Mouse (Mus musculus) CH12.LX (cell line): ENCODE results near the gene Hsd11b2. TPM values are rescaled to one million over a fixed set of nuclear protein-coding genes. Genes with fewer than 3 reads are reported as not detected.

Experiments used
- DNase-seq: peaks from one replicate; pipeline ENCODE4 v3.0.0-alpha.2; 2013; ENCODE audit errors: extremely low read depth
- H3K27ac ChIP-seq: 2 replicates; pipeline ENCODE4 v1.5.1; 2012; ENCODE audit warnings: low read depth, mild to moderate bottlenecking, control low read depth, moderate library complexity; ENCODE audit not compliant: insufficient read depth
- H3K27me3 ChIP-seq: replicated peaks from 2 replicates; pipeline ENCODE3; 2012; ENCODE audit warnings: inconsistent platforms
- H3K36me3 ChIP-seq, 2 experiments: replicated peaks in 1 of 2; 2 replicates each; pipeline versions ENCODE3 to v1.6.1; 2012; ENCODE audit warnings: inconsistent platforms in 1 of 2, low read length in 1 of 2, mild to moderate bottlenecking in 1 of 2, mixed read lengths in 1 of 2, moderate library complexity in 1 of 2; ENCODE audit not compliant: control insufficient read depth in 1 of 2, insufficient read depth in 1 of 2
- H3K4me1 ChIP-seq, 2 experiments: 2 replicates each; pipeline ENCODE4 v1.6.1; 2012; ENCODE audit warnings: inconsistent platforms in 1 of 2, moderate library complexity in 1 of 2; ENCODE audit not compliant: insufficient read depth in 2 of 2, control insufficient read depth in 1 of 2
- H3K4me2 ChIP-seq: 2 replicates; pipeline ENCODE4 v1.6.1; 2012; ENCODE audit warnings: low read depth, mild to moderate bottlenecking, control low read depth; ENCODE audit not compliant: poor library complexity, insufficient read depth, severe bottlenecking
- H3K4me3 ChIP-seq, 3 experiments: fragments of 150-350 bp in 1 of 3; sonication (generic) in 1 of 3; replicated peaks in 1 of 3; 2 replicates each; pipeline versions ENCODE3 to v1.5.1; 2011 to 2012; ENCODE audit warnings: low read depth in 2 of 3, low read length in 2 of 3, mild to moderate bottlenecking in 2 of 3, moderate library complexity in 2 of 3, control low read depth in 1 of 3, improper control_type of control experiment in 1 of 3, inconsistent platforms in 1 of 3, mixed read lengths in 1 of 3; ENCODE audit not compliant: poor library complexity in 1 of 3
- H3K79me2 ChIP-seq: replicated peaks from 2 replicates; pipeline ENCODE4 v1.6.1; 2012; ENCODE audit warnings: mild to moderate bottlenecking, moderate library complexity; ENCODE audit not compliant: control insufficient read depth, poor library complexity, insufficient read depth, severe bottlenecking; ENCODE audit errors: extremely low read depth
- H3K9ac ChIP-seq: 2 replicates; pipeline ENCODE4 v1.6.1; 2012; ENCODE audit warnings: low read depth, mild to moderate bottlenecking, control low read depth, moderate library complexity; ENCODE audit not compliant: insufficient read depth
- H3K9me3 ChIP-seq: replicated peaks from 2 replicates; pipeline ENCODE3; 2012; ENCODE audit warnings: low read length, inconsistent platforms, mixed read lengths
- BHLHE40 ChIP-seq: IDR thresholded peaks from 2 replicates; pipeline ENCODE4 v1.6.1; 2011; ENCODE audit warnings: mild to moderate bottlenecking, low read depth, low read length, improper control_type of control experiment
- IRF4 ChIP-seq: IDR thresholded peaks from 2 replicates; pipeline ENCODE4 v1.6.1; 2014; ENCODE audit warnings: low read depth, mild to moderate bottlenecking, inconsistent platforms, low read length, improper control_type of control experiment
- MXI1 ChIP-seq: IDR thresholded peaks from 2 replicates; pipeline ENCODE4 v1.6.1; 2011; ENCODE audit warnings: mild to moderate bottlenecking, low read depth, low read length, improper control_type of control experiment
- MYC ChIP-seq: IDR thresholded peaks from 2 replicates; pipeline ENCODE4 v1.6.1; 2011; ENCODE audit warnings: low read depth, mild to moderate bottlenecking, improper control_type of control experiment, low read length
- NELFE ChIP-seq: IDR thresholded peaks from 2 replicates; pipeline ENCODE4 v1.6.1; 2011; ENCODE audit warnings: low read depth, low read length, improper control_type of control experiment
- NRF1 ChIP-seq: IDR thresholded peaks from 2 replicates; pipeline ENCODE4 v1.6.1; 2014; ENCODE audit warnings: low read depth, mild to moderate bottlenecking, inconsistent platforms, low read length, improper control_type of control experiment, moderate library complexity
- PAX5 ChIP-seq: IDR thresholded peaks from 2 replicates; pipeline ENCODE4 v1.6.1; 2012; ENCODE audit warnings: low read length, inconsistent platforms, mixed read lengths
- RCOR1 ChIP-seq: conservative IDR thresholded peaks from 2 replicates; pipeline ENCODE4 v1.6.1; 2012; ENCODE audit warnings: low read depth, mild to moderate bottlenecking, inconsistent platforms, low read length, improper control_type of control experiment
- SIN3A ChIP-seq: IDR thresholded peaks from 2 replicates; pipeline ENCODE4 v1.6.1; 2012; ENCODE audit warnings: low read length, improper control_type of control experiment, inconsistent platforms
- TBP ChIP-seq: conservative IDR thresholded peaks from 2 replicates; pipeline ENCODE4 v1.6.1; 2011; ENCODE audit warnings: low read depth, low read length, improper control_type of control experiment
- ZNF384 ChIP-seq: IDR thresholded peaks from 2 replicates; pipeline ENCODE4 v1.6.1; 2012; ENCODE audit warnings: low read depth, low read length, improper control_type of control experiment, inconsistent platforms
- dilution Hi-C: fragments of 300-500 bp; cut with MboI; formaldehyde crosslinking; loops from 2 replicates; pipeline ENCODE4 v1.14.3; 2020; ENCODE audit warnings: low sequenced_read_pairs; ENCODE audit not compliant: extremely low pct_unique_long_range_greater_than_20kb, extremely low pct_ligation_motif_present
- in situ Hi-C: fragments of 300-500 bp; cut with MboI; formaldehyde crosslinking; loops from 3 replicates; pipeline ENCODE4 v1.14.3; 2019; ENCODE audit warnings: low sequenced_read_pairs, low pct_ligation_motif_present, low pct_unique_long_range_greater_than_20kb, mixed read lengths
- polyA plus RNA-seq: library from polyadenylated mRNA; unstranded; fragments of >175 nt; gene quantifications from 2 replicates; pipeline ENCODE4 v1.2.1, GENCODE M21; 2012; ENCODE audit warnings: low read depth; ENCODE audit not compliant: insufficient read length
- total RNA-seq, 2 experiments: library from RNA; depleted of rRNA; stranded (reverse); fragments of 300-350 nt in 1 of 2; fragments of >200 nt in 1 of 2; gene quantifications; 2 replicates each; pipeline ENCODE4 v1.2.3; 2012 to 2014

Gene Hsd11b2
- total and polyA plus RNA-seq, 3 experiments = not detected

- H3K4me3 ChIP-seq = no peak overlapping the region
- no peak overlapping the region for H3K27ac ChIP-seq
- no peaks in the 10 kb centered on the region for H3K79me2 ChIP-seq
- no peak for DNase-seq
- peaks cover 0 to 3% of the 10 kb centered on the region in 2 experiments for H3K36me3 ChIP-seq
- no peaks in the 10 kb centered on the region for H3K27me3 ChIP-seq
- no peaks in the 10 kb centered on the region for H3K9me3 ChIP-seq
- in situ Hi-C loops = no loop called here
- TF ChIP-seq TBP (no peak), RCOR1 (no peak), SIN3A (no peak), NRF1 (no peak), ZNF384 (no peak), BHLHE40 (no peak), PAX5 (no peak), NELFE (no peak), MYC (no peak), MXI1 (no peak), IRF4 (no peak)
- H3K9ac ChIP-seq = no peak overlapping the region
- H3K4me1 ChIP-seq = no peaks in the 10 kb centered on the region
- dilution Hi-C loops = no loop called here
- H3K4me2 ChIP-seq = no peak overlapping the region
Measured at GRCm38 (mm10) chr8:105573427-105573826, 54.9 kb downstream of the Hsd11b2 start.

Other genes starting within 250 kb of the Hsd11b2 start
Only the 20 nearest of the 25 such genes appear.
- 51.0 and 62.4 TPM in 2 replicates for gene E2f4, start 221.1 kb upstream of the Hsd11b2 start, total RNA-seq (2012; rRNA removed)
- 34.1 and 39.9 TPM in 2 replicates for gene E2f4, start 221.1 kb upstream of the Hsd11b2 start, total RNA-seq (2014; rRNA removed)
- gene E2f4, start 221.1 kb upstream of the Hsd11b2 start, polyA plus RNA-seq = 165 and 198 TPM in 2 replicates
- 1.4 and 1.6 TPM in 2 replicates for gene Elmo3, start 213.2 kb upstream of the Hsd11b2 start, total RNA-seq (2012; rRNA removed)
- 0.72 and 0.77 TPM in 2 replicates for gene Elmo3, start 213.2 kb upstream of the Hsd11b2 start, total RNA-seq (2014; rRNA removed)
- gene Elmo3, start 213.2 kb upstream of the Hsd11b2 start, polyA plus RNA-seq = 1.3 and 2.4 TPM in 2 replicates
- gene Lrrc29, start 192.5 kb upstream of the Hsd11b2 start, total RNA-seq (2012; rRNA removed) = 1.7 and 1.8 TPM in 2 replicates
- 0.73 and 1.4 TPM in 2 replicates for gene Lrrc29, start 192.5 kb upstream of the Hsd11b2 start, total RNA-seq (2014; rRNA removed)
- 1.4 and 1.8 TPM in 2 replicates for gene Lrrc29, start 192.5 kb upstream of the Hsd11b2 start, polyA plus RNA-seq
- 88.1 and 113 TPM in 2 replicates for gene Tmem208, start 192.4 kb upstream of the Hsd11b2 start, total RNA-seq (2012; rRNA removed)
- 133 and 135 TPM in 2 replicates for gene Tmem208, start 192.4 kb upstream of the Hsd11b2 start, total RNA-seq (2014; rRNA removed)
- gene Tmem208, start 192.4 kb upstream of the Hsd11b2 start, polyA plus RNA-seq = 76.2 and 99.9 TPM in 2 replicates
- gene Fhod1, start 170.8 kb upstream of the Hsd11b2 start, total RNA-seq (2012; rRNA removed) = 3.1 and 3.5 TPM in 2 replicates
- gene Fhod1, start 170.8 kb upstream of the Hsd11b2 start, total RNA-seq (2014; rRNA removed) = 0.81 and 1.8 TPM in 2 replicates
- gene Fhod1, start 170.8 kb upstream of the Hsd11b2 start, polyA plus RNA-seq = 7.4 and 8.1 TPM in 2 replicates
- gene Slc9a5, start 169.9 kb upstream of the Hsd11b2 start, total RNA-seq (2012; rRNA removed) = 3.5 and 4.5 TPM in 2 replicates
- gene Slc9a5, start 169.9 kb upstream of the Hsd11b2 start, total RNA-seq (2014; rRNA removed) = 0.72 and 0.95 TPM in 2 replicates
- gene Slc9a5, start 169.9 kb upstream of the Hsd11b2 start, polyA plus RNA-seq = 3.1 and 3.5 TPM in 2 replicates
- 0.80 and 1.1 TPM in 2 replicates for gene Plekhg4, start 145.5 kb upstream of the Hsd11b2 start, total RNA-seq (2012; rRNA removed)
- gene Plekhg4, start 145.5 kb upstream of the Hsd11b2 start, total RNA-seq (2014; rRNA removed) = 0.44 and 0.59 TPM in 2 replicates
- gene Plekhg4, start 145.5 kb upstream of the Hsd11b2 start, polyA plus RNA-seq = 0.33 and 0.54 TPM in 2 replicates
- gene Kctd19, start 105.3 kb upstream of the Hsd11b2 start, total RNA-seq (2012; rRNA removed) = 0.08 TPM in 1 of 2 replicates, not detected in the other
- gene Kctd19, start 105.3 kb upstream of the Hsd11b2 start, total RNA-seq (2014; rRNA removed) = not detected in 2 replicates
- 0.22 TPM in 1 of 2 replicates, not detected in the other for gene Kctd19, start 105.3 kb upstream of the Hsd11b2 start, polyA plus RNA-seq
- 0.34 and 0.38 TPM in 2 replicates for gene Lrrc36, start 105.2 kb upstream of the Hsd11b2 start, total RNA-seq (2012; rRNA removed)
- 0.26 TPM in 1 of 2 replicates, not detected in the other for gene Lrrc36, start 105.2 kb upstream of the Hsd11b2 start, total RNA-seq (2014; rRNA removed)
- gene Lrrc36, start 105.2 kb upstream of the Hsd11b2 start, polyA plus RNA-seq = 0.19 TPM in 2 replicates
- gene Tppp3, start 47.2 kb upstream of the Hsd11b2 start, total RNA-seq (2012; rRNA removed) = 0.25 TPM in 2 replicates
- not detected in 2 replicates for gene Tppp3, start 47.2 kb upstream of the Hsd11b2 start, total RNA-seq (2014; rRNA removed)
- gene Tppp3, start 47.2 kb upstream of the Hsd11b2 start, polyA plus RNA-seq = 0.39 and 0.49 TPM in 2 replicates
- gene Zdhhc1, start 21.9 kb upstream of the Hsd11b2 start, total RNA-seq (2012; rRNA removed) = 2.1 and 2.6 TPM in 2 replicates
- 0.86 and 1.6 TPM in 2 replicates for gene Zdhhc1, start 21.9 kb upstream of the Hsd11b2 start, total RNA-seq (2014; rRNA removed)
- 2.6 and 3.6 TPM in 2 replicates for gene Zdhhc1, start 21.9 kb upstream of the Hsd11b2 start, polyA plus RNA-seq
- 38.0 and 48.8 TPM in 2 replicates for gene Atp6v0d1, start 47.3 kb downstream of the Hsd11b2 start, total RNA-seq (2012; rRNA removed)
- gene Atp6v0d1, start 47.3 kb downstream of the Hsd11b2 start, total RNA-seq (2014; rRNA removed) = 51.0 and 55.3 TPM in 2 replicates
- gene Atp6v0d1, start 47.3 kb downstream of the Hsd11b2 start, polyA plus RNA-seq = 48.8 and 53.6 TPM in 2 replicates
- 1.5 and 1.7 TPM in 2 replicates for gene Ripor1, start 86.5 kb downstream of the Hsd11b2 start, total RNA-seq (2012; rRNA removed)
- 0.24 and 0.28 TPM in 2 replicates for gene Ripor1, start 86.5 kb downstream of the Hsd11b2 start, total RNA-seq (2014; rRNA removed)
- gene Ripor1, start 86.5 kb downstream of the Hsd11b2 start, polyA plus RNA-seq = 5.8 and 7.2 TPM in 2 replicates
- 42.3 and 47.2 TPM in 2 replicates for gene Ctcf, start 117.8 kb downstream of the Hsd11b2 start, total RNA-seq (2012; rRNA removed)
- 48.3 and 52.4 TPM in 2 replicates for gene Ctcf, start 117.8 kb downstream of the Hsd11b2 start, total RNA-seq (2014; rRNA removed)
- gene Ctcf, start 117.8 kb downstream of the Hsd11b2 start, polyA plus RNA-seq = 97.9 and 107 TPM in 2 replicates
- gene Agrp, start 118.6 kb downstream of the Hsd11b2 start, total RNA-seq (2012; rRNA removed) = 0.21 and 0.30 TPM in 2 replicates
- not detected in 2 replicates for gene Agrp, start 118.6 kb downstream of the Hsd11b2 start, total RNA-seq (2014; rRNA removed)
- not detected in 2 replicates for gene Agrp, start 118.6 kb downstream of the Hsd11b2 start, polyA plus RNA-seq
- 7.5 and 7.6 TPM in 2 replicates for gene Carmil2, start 167.5 kb downstream of the Hsd11b2 start, total RNA-seq (2012; rRNA removed)
- 1.7 and 2.0 TPM in 2 replicates for gene Carmil2, start 167.5 kb downstream of the Hsd11b2 start, total RNA-seq (2014; rRNA removed)
- gene Carmil2, start 167.5 kb downstream of the Hsd11b2 start, polyA plus RNA-seq = 32.6 and 33.2 TPM in 2 replicates
- gene Acd, start 182.3 kb downstream of the Hsd11b2 start, total RNA-seq (2012; rRNA removed) = 10.9 and 11.9 TPM in 2 replicates
- 4.8 and 5.2 TPM in 2 replicates for gene Acd, start 182.3 kb downstream of the Hsd11b2 start, total RNA-seq (2014; rRNA removed)
- 31.8 and 40.0 TPM in 2 replicates for gene Acd, start 182.3 kb downstream of the Hsd11b2 start, polyA plus RNA-seq
- gene Pard6a, start 182.4 kb downstream of the Hsd11b2 start, total RNA-seq (2012; rRNA removed) = 17.5 and 32.3 TPM in 2 replicates
- 18.9 and 23.3 TPM in 2 replicates for gene Pard6a, start 182.4 kb downstream of the Hsd11b2 start, total RNA-seq (2014; rRNA removed)
- gene Pard6a, start 182.4 kb downstream of the Hsd11b2 start, polyA plus RNA-seq = 10.0 and 15.9 TPM in 2 replicates
- gene 4933405L10Rik, start 188.9 kb downstream of the Hsd11b2 start, total RNA-seq (2012; rRNA removed) = 0.25 TPM in 1 of 2 replicates, not detected in the other
- not detected in 2 replicates for gene 4933405L10Rik, start 188.9 kb downstream of the Hsd11b2 start, total RNA-seq (2014; rRNA removed)
- not detected in 2 replicates for gene 4933405L10Rik, start 188.9 kb downstream of the Hsd11b2 start, polyA plus RNA-seq
- 25.2 and 27.4 TPM in 2 replicates for gene Enkd1, start 189.5 kb downstream of the Hsd11b2 start, total RNA-seq (2012; rRNA removed)
- 15.6 and 17.7 TPM in 2 replicates for gene Enkd1, start 189.5 kb downstream of the Hsd11b2 start, total RNA-seq (2014; rRNA removed)
- gene Enkd1, start 189.5 kb downstream of the Hsd11b2 start, polyA plus RNA-seq = 30.8 and 35.9 TPM in 2 replicates